Mouse (Mus musculus) cerebellum, adult 2 months (tissue): ENCODE measurements at regions not wholly inside any gene's neighbourhood (a gene's known extent, or its start where the extent isn't known, plus 50 kb on each side); places are given as distances from the start of the nearest gene placed in this dataset.

Experiments
- CTCF ChIP-seq: fragments of 200-500 bp; IDR thresholded peaks from 2 replicates; pipeline ENCODE4 v1.5.1; 2011; ENCODE audit warnings: low read depth, mild to moderate bottlenecking, control low read depth, low read length, moderate library complexity, borderline replicate concordance; ENCODE audit not compliant: insufficient read depth
- POLR2A ChIP-seq: fragments of 200-500 bp; IDR thresholded peaks from 2 replicates; pipeline ENCODE4 v1.6.1; 2011; ENCODE audit warnings: low read length, control low read depth, borderline replicate concordance; ENCODE audit not compliant: insufficient read depth

DNA sequence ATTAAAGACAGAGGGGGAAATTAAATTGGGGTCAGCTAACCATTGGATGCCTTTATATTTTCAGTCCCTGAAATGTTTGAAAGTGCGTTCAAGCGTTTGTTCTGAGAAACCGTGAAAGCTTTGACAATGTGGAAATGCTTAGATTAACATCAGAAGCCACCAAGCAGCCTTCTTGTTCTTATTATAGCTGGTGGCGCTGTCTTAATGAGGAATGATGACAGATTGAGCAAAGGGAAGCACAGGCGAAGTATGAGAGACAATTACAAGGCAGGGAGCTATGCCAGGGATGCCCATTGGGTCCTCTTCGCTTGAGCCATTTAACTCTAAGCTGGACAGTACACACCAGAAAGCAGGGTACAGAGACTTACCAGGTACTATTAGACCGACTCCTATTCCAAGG, 828.9 kb upstream of the Celf2 start:
- TF ChIP-seq CTCF (no peak), POLR2A (no peak)
